Mouse (Mus musculus) CD4-positive helper T cell, adult 2 months (primary cell): Measurements from ENCODE around the gene Tmem88b.
"Not testable (repeated sequence)": the region's sequence is repeated elsewhere in the genome, so short reads cannot be mapped to it uniquely, and the experiment has no call there.

Experiments used
- DNase-seq: peaks from one replicate; pipeline ENCODE4 v3.0.0-alpha.2; 2012; ENCODE audit warnings: low read depth, missing footprints, low spot score

Gene Tmem88b

GRCm38 (mm10) chr4:155788833-155789232 lies 3.2 kb upstream of the Tmem88b start:
- not testable (repeated sequence) for DNase-seq

- no peak for DNase-seq
Observed at GRCm38 (mm10) chr4:155788300-155788699, 2.6 kb upstream of the Tmem88b start.

GRCm38 (mm10) chr4:155785246-155785645 lies 428 bp downstream of the Tmem88b start:
- DNase-seq = no peak

- DNase-seq = peak; percentile 63
Observed at GRCm38 (mm10) chr4:155784081-155784701, 1.5 kb downstream of the Tmem88b start.

- DNase-seq = no peak
Observed at GRCm38 (mm10) chr4:155783486-155784080, 2.1 kb downstream of the Tmem88b start.

GRCm38 (mm10) chr4:155780895-155781294 lies 4.8 kb downstream of the Tmem88b start:
- DNase-seq = no peak

GRCm38 (mm10) chr4:155779498-155779897 lies 6.2 kb downstream of the Tmem88b start:
- DNase-seq = no peak

- no peak for DNase-seq
Observed at GRCm38 (mm10) chr4:155777816-155778215, 7.9 kb downstream of the Tmem88b start.

- no peak for DNase-seq
Observed at GRCm38 (mm10) chr4:155776704-155777335, 8.9 kb downstream of the Tmem88b start.

- DNase-seq = no peak
Observed at GRCm38 (mm10) chr4:155775855-155776254, 9.8 kb downstream of the Tmem88b start.

- no peak for DNase-seq
Observed at GRCm38 (mm10) chr4:155774971-155775740, 10.5 kb downstream of the Tmem88b start.

GRCm38 (mm10) chr4:155774280-155774754 lies 11.4 kb downstream of the Tmem88b start, which contains the start of gene Vwa1:
Gene Vwa1, minus strand, starts transcription at chr4:155774698.
- DNase-seq = peak; percentile 87

GRCm38 (mm10) chr4:155773335-155774078 lies 12.2 kb downstream of the Tmem88b start:
- DNase-seq = no peak

- DNase-seq = no peak
Observed at GRCm38 (mm10) chr4:155772786-155773185, 12.9 kb downstream of the Tmem88b start.

- no peak for DNase-seq
Observed at GRCm38 (mm10) chr4:155771706-155772105, 14.0 kb downstream of the Tmem88b start.

GRCm38 (mm10) chr4:155770626-155771025 lies 15.0 kb downstream of the Tmem88b start:
- DNase-seq = no peak

- peak; percentile 79 for DNase-seq
Observed at GRCm38 (mm10) chr4:155769880-155770512, 15.7 kb downstream of the Tmem88b start.

- DNase-seq = no peak
Observed at GRCm38 (mm10) chr4:155769496-155769879, 16.2 kb downstream of the Tmem88b start.

- no peak for DNase-seq
Observed at GRCm38 (mm10) chr4:155762357-155762756, 23.3 kb downstream of the Tmem88b start.

GRCm38 (mm10) chr4:155761356-155762099 lies 24.1 kb downstream of the Tmem88b start:
- no peak for DNase-seq
